Mouse (Mus musculus): Measurements from ENCODE around the gene Grtp1.

Grtp1 gene

GRCm38 (mm10) chr8:13200301-13201012 is at the start of gene Grtp1:
Gene Grtp1, minus strand, starts transcription at chr8:13200620.
- DNase-seq (ENCODE audit: low read depth): no peak

GRCm38 (mm10) chr8:13244343-13244880 is 44.0 kb upstream of the Grtp1 start:
- no peak for DNase-seq (ENCODE audit: low read depth)

- DNase-seq (ENCODE audit: low read depth): no peak
These were observed 42.8 kb upstream of the Grtp1 start for GRCm38 (mm10) chr8:13242985-13243870.

- DNase-seq (ENCODE audit: low read depth): no peak
These were observed 40.3 kb upstream of the Grtp1 start for GRCm38 (mm10) chr8:13240691-13241090.

- DNase-seq (ENCODE audit: low read depth): no peak
These were observed 39.6 kb upstream of the Grtp1 start for GRCm38 (mm10) chr8:13240055-13240454.

- no peak for DNase-seq (ENCODE audit: low read depth)
These were observed 34.4 kb upstream of the Grtp1 start for GRCm38 (mm10) chr8:13234803-13235202.

GRCm38 (mm10) chr8:13230471-13230870 is 30.1 kb upstream of the Grtp1 start:
- no peak for DNase-seq (ENCODE audit: low read depth)

- no peak for DNase-seq (ENCODE audit: low read depth)
These were observed 29.4 kb upstream of the Grtp1 start for GRCm38 (mm10) chr8:13229802-13230201.

- no peak for DNase-seq (ENCODE audit: low read depth)
These were observed 28.6 kb upstream of the Grtp1 start for GRCm38 (mm10) chr8:13228923-13229610.

GRCm38 (mm10) chr8:13227184-13227583 is 26.8 kb upstream of the Grtp1 start:
- no peak for DNase-seq (ENCODE audit: low read depth)

- no peak for DNase-seq (ENCODE audit: low read depth)
These were observed 25.9 kb upstream of the Grtp1 start for GRCm38 (mm10) chr8:13226288-13226687.

- DNase-seq (ENCODE audit: low read depth): no peak
These were observed 24.0 kb upstream of the Grtp1 start for GRCm38 (mm10) chr8:13224426-13224825.

GRCm38 (mm10) chr8:13218441-13218840 is 18.0 kb upstream of the Grtp1 start:
- DNase-seq (ENCODE audit: low read depth): no peak

- no peak for DNase-seq (ENCODE audit: low read depth)
These were observed 17.6 kb upstream of the Grtp1 start for GRCm38 (mm10) chr8:13217986-13218385.

GRCm38 (mm10) chr8:13217093-13217492 is 16.7 kb upstream of the Grtp1 start:
- DNase-seq (ENCODE audit: low read depth): no peak

- no peak for DNase-seq (ENCODE audit: low read depth)
These were observed 16.0 kb upstream of the Grtp1 start for GRCm38 (mm10) chr8:13216386-13216785.

GRCm38 (mm10) chr8:13213479-13214268 is 13.3 kb upstream of the Grtp1 start:
- DNase-seq (ENCODE audit: low read depth): peak; percentile 65

- DNase-seq (ENCODE audit: low read depth): no peak
These were observed 9.3 kb upstream of the Grtp1 start for GRCm38 (mm10) chr8:13209770-13210169.

GRCm38 (mm10) chr8:13208627-13209355 is 8.4 kb upstream of the Grtp1 start:
- DNase-seq (ENCODE audit: low read depth): no peak

GRCm38 (mm10) chr8:13206290-13206689 is 5.9 kb upstream of the Grtp1 start:
- no peak for DNase-seq (ENCODE audit: low read depth)

- DNase-seq (ENCODE audit: low read depth): no peak
These were observed 4.9 kb upstream of the Grtp1 start for GRCm38 (mm10) chr8:13205311-13205710.

Data from fibroblast of lung, adult 2 months (primary cell).